Mouse (Mus musculus): ENCODE results near the gene Rab14. TPM values are rescaled to one million over a fixed set of nuclear protein-coding genes. Genes with fewer than 3 reads are reported as not detected.

The Rab14 gene
- polyA plus RNA-seq (2014; fragmentation: Illumina TruSeq; extraction: RNeasy Lipid Tissue Mini Kit (QIAGEN cat#74804); ENCODE audit: low read depth, low replicate concordance), result 96.7 TPM

DNA sequence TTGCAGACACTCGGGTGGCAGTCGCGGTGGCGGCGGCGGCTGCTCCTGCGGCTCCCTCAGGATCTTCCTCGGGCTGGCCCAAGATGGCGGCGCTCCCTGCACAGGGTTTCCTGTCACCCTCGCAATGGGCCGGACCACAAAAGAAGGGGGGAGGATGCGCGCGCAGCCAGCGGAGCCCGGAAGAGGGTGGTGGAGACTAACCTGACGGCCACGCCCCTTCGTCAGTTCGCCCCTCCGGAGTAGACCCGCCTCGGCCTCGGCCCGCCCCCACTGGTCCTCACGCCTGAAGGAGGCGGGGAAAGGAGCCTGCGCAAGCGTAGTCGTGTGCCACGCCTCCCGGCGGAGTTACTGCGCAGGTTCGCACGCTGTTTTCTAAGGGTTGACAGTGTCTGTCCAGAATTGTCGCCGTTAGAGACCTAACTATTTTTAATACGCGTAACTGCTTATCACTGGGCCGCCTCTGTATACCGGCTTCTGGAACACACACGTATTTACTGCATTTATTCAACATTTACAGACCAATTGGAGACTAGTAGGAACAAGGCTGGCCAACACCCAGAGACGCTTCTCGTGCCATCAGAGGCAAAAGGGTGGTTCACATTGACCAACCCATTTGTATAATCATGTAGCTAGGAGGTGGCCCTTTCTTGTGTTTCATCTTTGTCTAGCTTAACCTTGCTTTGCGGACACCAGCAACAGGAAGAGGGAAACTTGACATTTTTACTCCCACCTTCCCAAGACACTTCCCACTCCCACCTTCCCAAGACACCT lies at the start of gene Rab14:
Gene Rab14 (minus strand): TSS at position 223 of the 771 bp plus-strand sequence.

Other genes with a start within 250 kb of the Rab14 start
- gene Traf1, start 239.3 kb downstream of the Rab14 start, polyA plus RNA-seq (2014; fragmentation: Illumina TruSeq; extraction: RNeasy Lipid Tissue Mini Kit (QIAGEN cat#74804); ENCODE audit: low read depth, low replicate concordance), result 0.73 TPM
- 2.1 TPM for gene Hc, start 139.7 kb downstream of the Rab14 start, polyA plus RNA-seq (2014; fragmentation: Illumina TruSeq; extraction: RNeasy Lipid Tissue Mini Kit (QIAGEN cat#74804); ENCODE audit: low read depth, low replicate concordance)
- 3.5 TPM for gene AI182371, start 99.6 kb downstream of the Rab14 start, polyA plus RNA-seq (2014; fragmentation: Illumina TruSeq; extraction: RNeasy Lipid Tissue Mini Kit (QIAGEN cat#74804); ENCODE audit: low read depth, low replicate concordance)
- 78.9 TPM for gene Cntrl, start 91.6 kb downstream of the Rab14 start, polyA plus RNA-seq (2014; fragmentation: Illumina TruSeq; extraction: RNeasy Lipid Tissue Mini Kit (QIAGEN cat#74804); ENCODE audit: low read depth, low replicate concordance)
- gene Gsn, start 55.3 kb upstream of the Rab14 start, polyA plus RNA-seq (2014; fragmentation: Illumina TruSeq; extraction: RNeasy Lipid Tissue Mini Kit (QIAGEN cat#74804); ENCODE audit: low read depth, low replicate concordance), result 3.4 TPM
- 36.3 TPM for gene Stom, start 135.9 kb upstream of the Rab14 start, polyA plus RNA-seq (2014; fragmentation: Illumina TruSeq; extraction: RNeasy Lipid Tissue Mini Kit (QIAGEN cat#74804); ENCODE audit: low read depth, low replicate concordance)
- 48.9 TPM for gene 4930568D16Rik, start 166.6 kb upstream of the Rab14 start, polyA plus RNA-seq (2014; fragmentation: Illumina TruSeq; extraction: RNeasy Lipid Tissue Mini Kit (QIAGEN cat#74804); ENCODE audit: low read depth, low replicate concordance)
- gene 4930402F06Rik, start 196.1 kb upstream of the Rab14 start, polyA plus RNA-seq (2014; fragmentation: Illumina TruSeq; extraction: RNeasy Lipid Tissue Mini Kit (QIAGEN cat#74804); ENCODE audit: low read depth, low replicate concordance), result 8.1 TPM